Mouse (Mus musculus) forebrain, embryonic 14.5 days (tissue): Measurements from ENCODE around the gene Uqcr10. TPM values are rescaled to one million over a fixed set of nuclear protein-coding genes. Genes with fewer than 3 reads are reported as not detected.

Source experiments
- ATAC-seq: fragments of 200-750 bp; cut with Nextera tagmentation; 2 replicates; pipeline ENCODE4 v1.8.0; 2017; ENCODE audit warnings: mild to moderate bottlenecking, moderate library complexity
- DNase-seq: peaks from one replicate; pipeline ENCODE4 v3.0.0-alpha.2; 2015; ENCODE audit warnings: low spot score
- H3K27ac ChIP-seq: fragments of 300-500 bp; sonication (generic); 2 replicates; pipeline ENCODE4 v1.5.1; 2014; ENCODE audit warnings: low read depth, mild to moderate bottlenecking, control low read depth, low read length, moderate library complexity
- H3K27me3 ChIP-seq: fragments of 300-500 bp; sonication (generic); replicated peaks from 2 replicates; pipeline ENCODE4 v1.6.1; 2014; ENCODE audit warnings: low read length, control low read depth, mixed read lengths; ENCODE audit not compliant: control insufficient read depth, insufficient read depth
- H3K36me3 ChIP-seq: fragments of 300-500 bp; sonication (generic); 2 replicates; pipeline ENCODE4 v1.6.1; 2014; ENCODE audit warnings: low read length, control low read depth; ENCODE audit not compliant: control insufficient read depth, insufficient read depth
- H3K4me1 ChIP-seq: fragments of 300-500 bp; sonication (generic); 2 replicates; pipeline ENCODE4 v1.6.1; 2014; ENCODE audit warnings: antibody characterized with exemption, low read length, control low read depth; ENCODE audit not compliant: control insufficient read depth, insufficient read depth
- H3K4me2 ChIP-seq: fragments of 300-500 bp; sonication (generic); 2 replicates; pipeline ENCODE4 v1.6.1; 2014; ENCODE audit warnings: mild to moderate bottlenecking, control low read depth, low read length
- H3K4me3 ChIP-seq: fragments of 300-500 bp; sonication (generic); 2 replicates; pipeline ENCODE4 v1.5.1; 2014; ENCODE audit warnings: low read depth, low read length, control low read depth
- H3K9ac ChIP-seq: fragments of 300-500 bp; sonication (generic); 2 replicates; pipeline ENCODE4 v1.6.1; 2014; ENCODE audit warnings: mild to moderate bottlenecking, low read length, control low read depth, moderate library complexity
- H3K9me3 ChIP-seq: fragments of 300-500 bp; sonication (generic); replicated peaks from 2 replicates; pipeline ENCODE4 v1.6.1; 2016; ENCODE audit warnings: low read length, control low read depth, mixed read lengths; ENCODE audit not compliant: control insufficient read depth
- WGBS: fragments of 180-500 bp; shearing (Covaris S2); extraction: QIAGEN DNeasy Blood & Tissue Kit; methylation state at CpG from one replicate; pipeline ENCODE4 v1.1.7; 2014; 5-methylcytosine and 5-hydroxymethylcytosine counted together
- polyA plus RNA-seq: library from polyadenylated mRNA; unstranded; fragments of >200 nt; fragmentation: Nextera tagmentation; extraction: Ambion mirVana; gene quantifications from 2 replicates; pipeline ENCODE4 v1.2.1, GENCODE M21; 2014

Uqcr10 gene
- polyA plus RNA-seq, 1 experiment from 2014 or later: 693 TPM

- Histone ChIP-seq H3K4me2 (no peak overlapping the region), H3K27ac (no peak overlapping the region), H3K27me3 (0 out of 2 replicates have a peak, but pooled peaks cover 4% of the 10 kb centered on the region), H3K9ac (no peak overlapping the region), H3K4me3 (no peak overlapping the region), H3K4me1 (no peaks in the 10 kb centered on the region), H3K36me3 (0 out of 2 replicates have a peak, but pooled peaks cover 3% of the 10 kb centered on the region), H3K9me3 (no peaks in the 10 kb centered on the region)
- no peak for ATAC-seq
- WGBS: 93% methylated on average over 16 of the region's 16 CpGs
- no peak for DNase-seq
Measured at GRCm38 (mm10) chr11:4738719-4739118, 34.6 kb upstream of the Uqcr10 start.

GRCm38 (mm10) chr11:4737682-4738081 is 33.5 kb upstream of the Uqcr10 start:
- H3K27me3 ChIP-seq: no peaks in the 10 kb centered on the region

DNA sequence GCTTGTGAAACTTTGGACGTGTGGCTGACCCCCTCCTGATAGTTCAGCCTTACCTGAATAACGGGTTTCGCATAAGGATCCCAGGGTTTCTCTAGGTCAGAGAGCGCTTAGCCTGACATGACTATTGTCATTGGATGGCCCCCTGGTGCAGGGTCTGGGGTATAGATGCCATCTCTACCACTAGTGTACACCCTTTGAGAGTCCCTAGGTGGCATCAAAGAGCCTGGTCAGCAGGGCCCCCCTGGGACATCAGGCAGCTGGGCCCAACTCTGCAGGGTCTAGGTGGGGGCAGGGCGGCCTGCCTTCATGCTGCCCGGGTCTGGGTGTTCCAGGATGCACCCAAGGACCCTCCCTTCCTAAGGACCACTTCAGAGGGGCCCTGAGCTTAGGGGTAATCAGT is 32.2 kb upstream of the Uqcr10 start:
- no peak for DNase-seq
- Histone ChIP-seq H3K36me3 (0 out of 2 replicates have a peak, but pooled peaks cover 6% of the 10 kb centered on the region), H3K27me3 (no peaks in the 10 kb centered on the region), H3K4me1 (no peaks in the 10 kb centered on the region), H3K4me2 (no peak overlapping the region), H3K9me3 (no peaks in the 10 kb centered on the region), H3K4me3 (no peak overlapping the region), H3K9ac (no peak overlapping the region), H3K27ac (no peak overlapping the region)
- no peak for ATAC-seq
- 42% methylated on average over 6 of the region's 6 CpGs for WGBS

More at GRCm38 (mm10) chr11:4737682-4738081, 33.5 kb upstream of the Uqcr10 start:
- H3K4me2 ChIP-seq: no peak overlapping the region
- ATAC-seq (peak; percentile 34; the same call in 1 of the 2 replicates), DNase-seq (peak; percentile 61)
- WGBS: 56% methylated on average over 10 of the region's 10 CpGs
- no peak overlapping the region for H3K9ac ChIP-seq
- H3K4me3 ChIP-seq: no peak overlapping the region
- 0 out of 2 replicates have a peak, but pooled peaks cover 3% of the 10 kb centered on the region for H3K36me3 ChIP-seq
- H3K27ac ChIP-seq: no peak overlapping the region
- no peaks in the 10 kb centered on the region for H3K9me3 ChIP-seq
- H3K4me1 ChIP-seq: no peaks in the 10 kb centered on the region

DNA sequence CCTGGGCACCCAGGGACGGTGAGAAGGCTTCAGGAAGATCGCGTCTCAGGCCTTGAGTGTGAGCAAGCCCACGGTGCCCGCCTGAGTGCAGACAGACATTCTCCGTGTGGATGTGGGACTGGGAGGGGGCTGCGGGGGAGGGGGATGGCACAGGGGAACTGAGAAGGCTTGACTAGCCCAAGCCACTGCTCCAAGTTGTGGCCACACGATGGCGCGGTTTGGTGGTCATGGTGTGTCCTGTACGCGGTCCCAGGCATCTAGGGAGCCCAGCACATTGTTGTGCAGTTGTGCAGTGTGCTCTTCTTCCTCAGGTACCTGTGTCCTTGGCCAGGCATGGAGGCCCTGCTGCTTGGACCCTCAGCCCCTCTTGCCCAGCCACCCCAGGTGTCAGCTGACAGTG is 30.0 kb upstream of the Uqcr10 start:
- 0 out of 2 replicates have a peak, but pooled peaks cover 2% of the 10 kb centered on the region for H3K4me1 ChIP-seq
- H3K36me3 ChIP-seq: 0 out of 2 replicates have a peak, but pooled peaks cover 6% of the 10 kb centered on the region
- H3K27me3 ChIP-seq: no peaks in the 10 kb centered on the region
- H3K9ac ChIP-seq: no peak overlapping the region
- H3K27ac ChIP-seq: no peak overlapping the region
- H3K4me2 ChIP-seq: no peak overlapping the region
- no peaks in the 10 kb centered on the region for H3K9me3 ChIP-seq
- DNase-seq: peak; percentile 40
- no peak for ATAC-seq
- WGBS: 30% methylated on average over 12 of the region's 12 CpGs
- H3K4me3 ChIP-seq: no peak overlapping the region

GRCm38 (mm10) chr11:4731781-4732180 is 27.6 kb upstream of the Uqcr10 start:
- no peaks in the 10 kb centered on the region for H3K9me3 ChIP-seq
- no peaks in the 10 kb centered on the region for H3K27me3 ChIP-seq
- DNase-seq (no peak), ATAC-seq (no peak)
- H3K4me2 ChIP-seq: no peak overlapping the region
- H3K9ac ChIP-seq: no peak overlapping the region
- 0 out of 2 replicates have a peak, but pooled peaks cover 2% of the 10 kb centered on the region for H3K4me1 ChIP-seq
- no peak overlapping the region for H3K27ac ChIP-seq
- H3K36me3 ChIP-seq: 0 out of 2 replicates have a peak, but pooled peaks cover 7% of the 10 kb centered on the region
- H3K4me3 ChIP-seq: no peak overlapping the region
- WGBS: 73% methylated on average over 7 of the region's 7 CpGs

GRCm38 (mm10) chr11:4730913-4731312 is 26.8 kb upstream of the Uqcr10 start:
- H3K4me3 ChIP-seq: no peak overlapping the region
- H3K9ac ChIP-seq: no peak overlapping the region
- 0 out of 2 replicates have a peak, but pooled peaks cover 2% of the 10 kb centered on the region for H3K4me1 ChIP-seq
- H3K9me3 ChIP-seq: no peaks in the 10 kb centered on the region
- WGBS: 87% methylated on average over 5 of the region's 5 CpGs
- DNase-seq (no peak), ATAC-seq (no peak)
- no peak overlapping the region for H3K4me2 ChIP-seq
- H3K36me3 ChIP-seq: peaks cover 14% of the 10 kb centered on the region; the same call in 1 of the 2 replicates
- H3K27ac ChIP-seq: no peak overlapping the region
- H3K27me3 ChIP-seq: no peaks in the 10 kb centered on the region

- Histone ChIP-seq H3K27ac (no peak overlapping the region), H3K36me3 (peaks cover 18% of the 10 kb centered on the region; the same call in 1 of the 2 replicates)
Measured at GRCm38 (mm10) chr11:4730096-4730495, 26.0 kb upstream of the Uqcr10 start.

GRCm38 (mm10) chr11:4729603-4730002 is 25.5 kb upstream of the Uqcr10 start:
- DNase-seq: peak; percentile 54
- peaks cover 23% of the 10 kb centered on the region; the same call in 1 of the 2 replicates for H3K36me3 ChIP-seq
- no peak overlapping the region for H3K9ac ChIP-seq
- no peak overlapping the region for H3K4me3 ChIP-seq
- no peak overlapping the region for H3K27ac ChIP-seq
- H3K4me2 ChIP-seq: no peak overlapping the region
- no peaks in the 10 kb centered on the region for H3K27me3 ChIP-seq
- H3K9me3 ChIP-seq: no peaks in the 10 kb centered on the region
- ATAC-seq: no peak
- 64% methylated on average over 12 of the region's 12 CpGs for WGBS
- 0 out of 2 replicates have a peak, but pooled peaks cover 2% of the 10 kb centered on the region for H3K4me1 ChIP-seq

More at GRCm38 (mm10) chr11:4730096-4730495, 26.0 kb upstream of the Uqcr10 start:
- H3K9ac ChIP-seq: no peak overlapping the region
- no peak overlapping the region for H3K4me3 ChIP-seq
- H3K4me1 ChIP-seq: 0 out of 2 replicates have a peak, but pooled peaks cover 2% of the 10 kb centered on the region
- DNase-seq: no peak
- no peaks in the 10 kb centered on the region for H3K9me3 ChIP-seq
- no peak for ATAC-seq
- H3K27me3 ChIP-seq: no peaks in the 10 kb centered on the region
- no peak overlapping the region for H3K4me2 ChIP-seq
- 90% methylated on average over 6 of the region's 6 CpGs for WGBS

- H3K36me3 ChIP-seq: peaks cover 31% of the 10 kb centered on the region
- no peak overlapping the region for H3K4me3 ChIP-seq
- H3K4me2 ChIP-seq: no peak overlapping the region
- no peaks in the 10 kb centered on the region for H3K4me1 ChIP-seq
- DNase-seq (no peak), ATAC-seq (no peak)
- no peak overlapping the region for H3K27ac ChIP-seq
- H3K9me3 ChIP-seq: no peaks in the 10 kb centered on the region
- WGBS: 85% methylated on average over 8 of the region's 8 CpGs
- no peak overlapping the region for H3K9ac ChIP-seq
- no peaks in the 10 kb centered on the region for H3K27me3 ChIP-seq
Measured at GRCm38 (mm10) chr11:4721728-4722127, 17.6 kb upstream of the Uqcr10 start.
